Mouse (Mus musculus) thymus, adult 2 months (tissue): Measurements from ENCODE around the gene Serpinb7. TPM values are rescaled to one million over a fixed set of nuclear protein-coding genes. Genes with fewer than 3 reads are reported as not detected.

Source experiments
- DNase-seq: peaks from one replicate; pipeline ENCODE4 v3.0.0; 2021
- H3K27ac ChIP-seq: fragments of 200-500 bp; 2 replicates; pipeline ENCODE4 v1.5.1; 2012; ENCODE audit warnings: low read length, control low read depth; ENCODE audit not compliant: control insufficient read depth, insufficient read depth
- H3K27me3 ChIP-seq: fragments of 200-500 bp; 2 replicates; pipeline ENCODE4 v1.6.1; 2012; ENCODE audit warnings: mild to moderate bottlenecking, low read length, moderate library complexity, mixed read lengths; ENCODE audit not compliant: control insufficient read depth, insufficient read depth
- H3K36me3 ChIP-seq: fragments of 200-500 bp; 2 replicates; pipeline ENCODE4 v1.6.1; 2012; ENCODE audit warnings: mild to moderate bottlenecking, low read length, moderate library complexity; ENCODE audit not compliant: control insufficient read depth, insufficient read depth
- H3K4me1 ChIP-seq: fragments of 200-500 bp; replicated peaks from 2 replicates; pipeline ENCODE4 v1.6.1; 2012; ENCODE audit warnings: low read length; ENCODE audit not compliant: control insufficient read depth, insufficient read depth
- H3K4me3 ChIP-seq: fragments of 200-500 bp; 2 replicates; pipeline ENCODE4 v1.5.1; 2012; ENCODE audit warnings: mild to moderate bottlenecking, low read length, control low read depth, moderate library complexity; ENCODE audit not compliant: control insufficient read depth, insufficient read depth
- CTCF ChIP-seq: fragments of 200-500 bp; IDR thresholded peaks from 2 replicates; pipeline ENCODE4 v1.5.1; 2012; ENCODE audit warnings: mild to moderate bottlenecking, control low read depth, low read length, moderate library complexity, borderline replicate concordance; ENCODE audit not compliant: control insufficient read depth, poor library complexity, insufficient read depth; ENCODE audit errors: extremely low read depth
- POLR2A ChIP-seq: fragments of 200-500 bp; IDR thresholded peaks from 2 replicates; pipeline ENCODE4 v1.6.1; 2012; ENCODE audit warnings: mild to moderate bottlenecking, low read length, control low read depth, moderate library complexity; ENCODE audit not compliant: control insufficient read depth, poor library complexity, insufficient read depth; ENCODE audit errors: extremely low read depth
- WGBS: fragments of 180-500 bp; shearing (Covaris S2); methylation state at CpG from one replicate; pipeline ENCODE4 v1.1.7; 2018; 5-methylcytosine and 5-hydroxymethylcytosine counted together
- polyA plus RNA-seq: library from polyadenylated mRNA; depleted of rRNA; stranded (reverse); fragments of >200 nt; gene quantifications from 2 replicates; pipeline ENCODE4 v1.2.3, GENCODE M21; 2012

Gene Serpinb7
- polyA plus RNA-seq, 1 experiment = 1.0 TPM

DNA sequence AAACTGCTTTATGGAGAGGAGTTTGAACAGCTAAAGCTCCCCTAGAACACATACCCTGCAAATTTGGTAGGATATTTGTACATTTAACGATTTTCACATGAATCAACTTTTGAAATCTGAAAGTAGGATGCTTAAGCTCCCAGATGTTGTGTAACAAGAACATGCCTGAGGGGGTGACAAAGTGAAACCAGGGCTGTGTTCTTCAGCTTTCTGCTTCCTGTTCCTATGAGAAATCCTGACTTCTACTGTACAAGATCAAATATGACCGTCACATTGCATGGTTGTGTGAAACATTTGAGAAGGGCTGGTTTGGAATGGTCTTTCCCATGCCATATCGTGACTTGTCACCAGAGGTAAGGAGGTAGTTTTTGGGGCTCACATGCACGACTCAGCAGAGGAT is 2.6 kb downstream of the Serpinb7 start:
- Histone ChIP-seq H3K4me1 (no peaks in the 10 kb centered on the region), H3K27ac (no peak overlapping the region), H3K36me3 (no peaks in the 10 kb centered on the region), H3K4me3 (no peak overlapping the region), H3K27me3 (no peaks in the 10 kb centered on the region)
- no peak for DNase-seq
- WGBS = 83% methylated on average over 4 of the region's 4 CpGs
- TF ChIP-seq CTCF (no peak), POLR2A (no peak)

DNA sequence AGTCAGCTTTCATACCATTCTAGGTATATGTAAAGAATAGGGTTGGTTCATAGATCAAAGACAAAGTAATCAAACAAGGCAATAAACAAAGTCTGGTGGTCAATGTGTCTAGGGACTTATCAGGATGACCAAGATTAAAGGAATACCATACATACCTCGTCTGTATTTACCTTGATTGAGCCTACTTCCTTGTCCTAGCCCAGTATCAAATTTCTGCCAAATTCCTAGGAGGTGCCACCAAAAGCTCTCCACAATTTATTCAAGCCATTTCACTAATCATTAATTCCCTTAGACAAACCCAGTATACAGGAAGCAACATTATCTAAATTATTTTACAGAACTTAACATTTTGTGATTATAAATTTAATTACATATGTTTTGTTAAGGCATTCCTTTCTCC is 15.2 kb downstream of the Serpinb7 start:
- Histone ChIP-seq H3K27ac (no peak overlapping the region), H3K27me3 (no peaks in the 10 kb centered on the region), H3K36me3 (no peaks in the 10 kb centered on the region), H3K4me1 (no peaks in the 10 kb centered on the region), H3K4me3 (no peak overlapping the region)
- WGBS = 55% methylated on average over 1 of the region's 1 CpGs
- TF ChIP-seq CTCF (no peak), POLR2A (no peak)
- no peak for DNase-seq

DNA sequence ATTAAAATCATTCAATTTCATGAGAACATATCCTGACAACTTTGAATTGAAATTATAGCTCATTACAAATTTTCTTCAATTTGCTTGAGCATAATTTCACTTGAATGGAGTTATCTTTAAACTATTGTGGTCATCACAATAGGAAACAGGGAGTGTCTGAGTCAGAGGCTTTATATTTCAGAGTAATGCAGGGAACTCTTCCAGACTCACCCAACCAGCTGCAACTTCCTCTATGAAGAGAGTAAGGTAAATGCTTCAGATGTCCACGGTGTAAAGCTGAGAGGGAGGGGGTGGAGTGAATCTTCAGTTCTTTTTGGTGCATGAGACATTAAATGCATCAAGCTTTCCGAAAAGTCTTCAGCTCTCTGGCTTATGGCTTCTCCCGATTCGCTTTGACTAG is 23.0 kb downstream of the Serpinb7 start:
- Histone ChIP-seq H3K27me3 (no peaks in the 10 kb centered on the region), H3K4me1 (no peaks in the 10 kb centered on the region), H3K36me3 (no peaks in the 10 kb centered on the region), H3K4me3 (no peak overlapping the region), H3K27ac (no peak overlapping the region)
- no peak for TF ChIP-seq POLR2A
- no peak for TF ChIP-seq CTCF
- no peak for DNase-seq
- WGBS = 70% methylated on average over 4 of the region's 4 CpGs

DNA sequence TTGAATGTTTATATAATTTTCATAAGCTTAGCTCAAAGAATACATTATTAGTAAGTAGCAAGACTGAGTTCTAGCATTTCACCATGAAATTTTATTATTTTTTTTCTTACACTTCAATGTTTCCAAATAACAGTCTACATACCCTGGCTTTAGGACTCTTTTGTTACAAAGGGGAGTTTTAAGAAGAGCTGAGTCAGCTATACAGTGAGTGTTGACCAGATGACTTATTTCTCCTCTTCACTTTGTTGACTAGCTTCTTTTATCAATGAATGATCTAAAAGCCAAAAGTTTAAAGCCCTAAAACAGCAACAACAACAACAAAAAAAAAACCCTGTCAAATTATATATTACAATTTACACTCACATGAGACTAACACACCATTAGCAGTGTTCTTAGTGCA is 31.8 kb downstream of the Serpinb7 start:
- DNase-seq = no peak
- no peaks in the 10 kb centered on the region for H3K4me1 ChIP-seq
- H3K36me3 ChIP-seq = no peaks in the 10 kb centered on the region
- H3K27me3 ChIP-seq = no peaks in the 10 kb centered on the region
- TF ChIP-seq POLR2A = no peak
- TF ChIP-seq CTCF = no peak
- no peak overlapping the region for H3K4me3 ChIP-seq
- no peak overlapping the region for H3K27ac ChIP-seq

DNA sequence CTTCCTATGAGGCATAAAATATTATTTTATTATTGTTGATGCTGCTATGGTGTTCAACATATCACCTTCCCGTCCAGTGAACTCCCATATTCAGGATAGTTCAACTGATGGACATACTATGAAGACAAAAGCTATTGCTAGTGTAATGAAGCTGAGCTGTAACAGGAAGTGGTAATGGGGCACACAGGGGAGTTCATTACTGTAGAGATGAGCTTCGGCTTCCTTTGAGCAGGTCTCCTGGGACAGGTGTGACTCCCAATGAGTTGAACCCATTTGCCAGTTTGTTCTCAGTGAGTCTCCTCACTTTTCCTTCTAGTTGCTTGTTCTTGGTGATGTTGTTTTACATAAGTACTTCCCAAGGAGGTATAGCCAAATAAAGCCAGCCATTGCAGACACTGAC is 36.1 kb downstream of the Serpinb7 start:
- WGBS = 67% methylated on average over 2 of the region's 2 CpGs
- TF ChIP-seq POLR2A (no peak), CTCF (no peak)

DNA sequence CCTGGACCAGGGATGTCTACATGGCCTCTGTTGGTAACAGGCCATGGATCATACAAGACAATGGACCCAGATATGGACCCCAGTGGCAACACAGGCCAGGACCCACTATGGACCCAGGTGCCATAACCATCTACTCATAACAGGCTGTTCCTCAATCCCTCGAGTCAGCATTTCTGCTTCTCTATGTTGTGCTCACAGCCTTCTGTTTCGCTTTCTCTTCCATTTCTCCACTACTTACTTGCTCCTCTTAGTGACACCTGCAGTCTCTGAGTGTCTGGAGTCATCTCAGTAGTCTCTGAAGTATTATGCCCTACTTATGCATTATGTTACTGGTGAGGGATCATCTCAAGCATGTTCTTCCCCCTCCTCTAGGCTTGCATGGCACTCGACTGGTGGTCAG is 40.0 kb downstream of the Serpinb7 start:
- DNase-seq = no peak
- Histone ChIP-seq H3K27ac (no peak overlapping the region), H3K27me3 (no peaks in the 10 kb centered on the region), H3K36me3 (no peaks in the 10 kb centered on the region), H3K4me3 (no peak overlapping the region), H3K4me1 (no peaks in the 10 kb centered on the region)
- TF ChIP-seq CTCF (no peak), POLR2A (no peak)
- 87% methylated on average over 3 of the region's 3 CpGs for WGBS

More for the DNA sequence above, 36.1 kb downstream of the Serpinb7 start:
- DNase-seq = no peak
- Histone ChIP-seq H3K27ac (no peak overlapping the region), H3K4me1 (no peaks in the 10 kb centered on the region), H3K4me3 (no peak overlapping the region), H3K36me3 (no peaks in the 10 kb centered on the region), H3K27me3 (no peaks in the 10 kb centered on the region)

DNA sequence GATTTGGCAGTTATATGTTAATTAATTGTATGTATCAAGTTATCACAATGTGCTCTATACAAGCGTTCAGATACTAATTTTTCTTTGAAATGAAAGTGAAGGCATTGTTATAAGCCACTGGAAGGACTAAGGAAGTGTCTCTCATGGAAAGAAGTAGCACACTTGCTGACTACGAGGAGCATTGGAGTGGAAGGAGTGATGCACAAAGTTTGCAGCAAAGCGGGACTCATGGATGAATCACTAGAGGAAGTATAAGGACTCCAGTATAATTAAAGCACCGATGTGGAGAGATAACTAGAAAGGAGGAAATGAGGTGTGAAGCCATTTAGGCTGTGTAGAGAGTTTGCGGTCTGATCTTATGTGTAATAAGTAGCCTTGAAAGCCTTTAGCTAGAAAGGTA is 45.9 kb downstream of the Serpinb7 start:
- H3K27me3 ChIP-seq = no peaks in the 10 kb centered on the region
- no peaks in the 10 kb centered on the region for H3K36me3 ChIP-seq
- no peaks in the 10 kb centered on the region for H3K4me1 ChIP-seq
- WGBS = 80% methylated on average over 5 of the region's 5 CpGs
- DNase-seq = no peak
- no peak overlapping the region for H3K4me3 ChIP-seq
- TF ChIP-seq CTCF (no peak), POLR2A (no peak)
- no peak overlapping the region for H3K27ac ChIP-seq

DNA sequence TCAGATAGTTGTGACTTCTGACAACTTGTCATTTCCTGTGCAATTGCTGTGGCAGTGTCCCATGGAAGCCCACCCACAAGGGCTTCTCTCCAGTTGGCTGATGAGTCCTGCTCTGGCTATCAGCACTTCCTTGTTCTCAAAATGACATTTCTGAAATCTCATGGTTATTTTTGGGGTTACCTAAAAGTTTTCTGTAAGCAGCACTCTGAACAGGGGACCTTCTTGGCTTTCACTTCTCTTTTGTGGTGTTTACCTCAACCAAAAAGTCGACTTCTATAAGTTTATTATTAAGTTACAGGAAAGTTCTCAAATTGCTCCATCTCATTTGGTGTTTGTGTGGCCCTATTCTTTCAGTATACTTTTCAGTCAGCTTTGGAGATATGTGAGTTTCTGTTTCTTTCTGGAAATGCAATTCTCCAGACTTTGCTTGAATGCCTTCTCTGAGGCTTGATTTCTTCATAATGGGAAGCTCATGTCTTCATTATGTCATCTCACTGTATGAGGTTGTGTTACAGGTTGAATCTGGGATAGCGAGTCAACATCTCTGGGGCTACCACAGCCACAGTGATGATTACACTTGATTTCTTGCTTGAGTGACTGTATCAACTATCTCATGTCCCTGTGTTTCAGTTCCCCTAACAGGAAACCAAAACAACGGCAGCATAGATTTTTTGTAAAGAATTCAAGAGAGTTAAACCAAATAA is 47.9 kb downstream of the Serpinb7 start:
- H3K36me3 ChIP-seq = no peaks in the 10 kb centered on the region
- WGBS = 29% methylated on average over 3 of the region's 3 CpGs
- no peak overlapping the region for H3K4me3 ChIP-seq
- no peak overlapping the region for H3K27ac ChIP-seq
- H3K27me3 ChIP-seq = no peaks in the 10 kb centered on the region
- no peak for DNase-seq
- H3K4me1 ChIP-seq = no peaks in the 10 kb centered on the region
- TF ChIP-seq POLR2A = no peak
- no peak for TF ChIP-seq CTCF
